Mouse (Mus musculus) erythroblast, embryonic 14.5 days (primary cell): ENCODE results near the gene Slco3a1. TPM values are rescaled to one million over a fixed set of nuclear protein-coding genes. Genes with fewer than 3 reads are reported as not detected.

Experiments
- H3K27me3 ChIP-seq: 2 replicates; pipeline ENCODE4 v1.6.1; 2012; ENCODE audit warnings: inconsistent platforms; ENCODE audit not compliant: control insufficient read depth
- H3K36me3 ChIP-seq: 2 replicates; pipeline ENCODE4 v1.6.1; 2012; ENCODE audit warnings: mild to moderate bottlenecking, inconsistent platforms; ENCODE audit not compliant: control insufficient read depth
- H3K4me1 ChIP-seq: 2 replicates; pipeline ENCODE4 v1.6.1; 2012; ENCODE audit warnings: inconsistent platforms; ENCODE audit not compliant: control insufficient read depth
- H3K4me3 ChIP-seq: replicated peaks from 2 replicates; pipeline ENCODE3; 2012; ENCODE audit warnings: moderate library complexity, mild to moderate bottlenecking, inconsistent platforms
- H3K9me3 ChIP-seq: 2 replicates; pipeline ENCODE4 v1.6.1; 2012; ENCODE audit warnings: low read length, inconsistent platforms, mixed read lengths; ENCODE audit not compliant: control insufficient read depth
- GATA1 ChIP-seq: IDR thresholded peaks from 2 replicates; pipeline ENCODE4 v1.6.1; 2012; ENCODE audit warnings: low read length, inconsistent platforms, mixed read lengths
- TAL1 ChIP-seq: IDR thresholded peaks from 3 replicates; pipeline ENCODE4 v1.6.1; 2012; ENCODE audit warnings: low read length, inconsistent platforms, mixed read lengths
- polyA plus RNA-seq: library from polyadenylated mRNA; stranded (reverse); fragments of >175 nt; gene quantifications from 2 replicates; pipeline ENCODE4 v1.2.3, GENCODE M21; 2012

Gene Slco3a1
- polyA plus RNA-seq, 1 experiment = 0.06 TPM

- Histone ChIP-seq H3K9me3 (no peaks in the 10 kb centered on the region), H3K4me1 (no peaks in the 10 kb centered on the region), H3K36me3 (no peaks in the 10 kb centered on the region), H3K27me3 (no peaks in the 10 kb centered on the region), H3K4me3 (no peak overlapping the region)
- TF ChIP-seq GATA1 (no peak), TAL1 (no peak)
These were observed 178.1 kb downstream of the Slco3a1 start for GRCm38 (mm10) chr7:74376397-74377044.

DNA sequence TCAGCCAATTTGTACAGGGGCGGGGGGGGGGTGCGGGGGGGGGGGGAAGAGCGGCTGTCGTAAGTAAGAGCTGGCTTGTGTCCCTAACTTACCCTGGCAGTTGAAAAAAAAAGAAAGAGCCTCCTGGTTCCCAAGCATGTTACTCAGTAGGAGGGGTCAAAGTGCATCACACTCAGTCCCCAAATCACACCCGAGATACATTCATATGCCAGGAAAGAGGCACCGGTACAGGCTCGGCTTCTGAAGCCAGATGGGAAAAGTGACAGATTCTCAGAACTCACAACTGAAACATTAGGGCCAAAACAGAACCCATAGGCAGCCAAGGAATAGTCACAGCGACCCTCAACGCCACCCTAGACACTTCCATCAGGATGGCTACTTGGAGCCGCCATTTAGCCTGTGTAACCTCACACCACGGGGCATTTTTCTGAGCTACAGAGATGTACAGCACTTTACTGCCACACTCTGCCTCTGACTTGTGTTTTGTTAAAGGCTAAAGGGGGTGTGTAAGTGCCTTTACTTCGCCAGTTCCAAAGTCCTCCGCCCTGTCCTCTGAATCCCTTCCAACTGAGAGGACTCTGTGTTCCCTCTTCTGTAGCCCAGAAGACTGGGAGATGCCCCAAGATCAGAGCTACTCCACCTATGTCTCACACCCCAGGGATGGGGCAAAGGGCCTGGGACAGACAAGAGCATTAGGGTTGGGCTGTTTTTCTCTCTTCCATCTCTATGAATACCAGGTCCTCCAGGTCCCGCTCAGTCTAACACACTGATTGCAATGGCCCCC lies 179.2 kb downstream of the Slco3a1 start:
- no peaks in the 10 kb centered on the region for H3K4me1 ChIP-seq
- no peaks in the 10 kb centered on the region for H3K9me3 ChIP-seq
- no peak overlapping the region for H3K4me3 ChIP-seq
- H3K36me3 ChIP-seq = no peaks in the 10 kb centered on the region
- no peaks in the 10 kb centered on the region for H3K27me3 ChIP-seq
- TF ChIP-seq TAL1 (no peak), GATA1 (no peak)

DNA sequence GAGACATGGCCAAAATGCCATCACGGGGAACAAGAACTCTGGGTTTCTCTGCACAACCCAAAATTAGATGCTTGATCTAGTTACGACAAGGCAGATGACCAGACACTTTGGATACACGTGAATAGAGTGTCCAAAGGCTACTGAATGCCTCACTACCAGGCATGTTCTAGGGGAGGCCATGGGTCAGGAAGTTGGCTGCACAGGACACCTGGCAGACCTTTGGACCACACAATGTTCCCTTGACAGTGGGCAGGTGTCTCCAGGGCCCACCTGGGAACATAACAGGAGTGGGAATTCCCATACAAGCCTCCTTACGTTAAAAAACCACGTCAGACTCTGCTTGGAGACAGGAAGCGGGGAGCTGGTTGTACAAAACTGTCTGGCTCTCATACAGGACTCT lies 181.5 kb downstream of the Slco3a1 start:
- Histone ChIP-seq H3K4me1 (no peaks in the 10 kb centered on the region), H3K27me3 (no peaks in the 10 kb centered on the region), H3K36me3 (no peaks in the 10 kb centered on the region), H3K4me3 (no peak overlapping the region), H3K9me3 (no peaks in the 10 kb centered on the region)
- TF ChIP-seq TAL1 (no peak), GATA1 (no peak)

DNA sequence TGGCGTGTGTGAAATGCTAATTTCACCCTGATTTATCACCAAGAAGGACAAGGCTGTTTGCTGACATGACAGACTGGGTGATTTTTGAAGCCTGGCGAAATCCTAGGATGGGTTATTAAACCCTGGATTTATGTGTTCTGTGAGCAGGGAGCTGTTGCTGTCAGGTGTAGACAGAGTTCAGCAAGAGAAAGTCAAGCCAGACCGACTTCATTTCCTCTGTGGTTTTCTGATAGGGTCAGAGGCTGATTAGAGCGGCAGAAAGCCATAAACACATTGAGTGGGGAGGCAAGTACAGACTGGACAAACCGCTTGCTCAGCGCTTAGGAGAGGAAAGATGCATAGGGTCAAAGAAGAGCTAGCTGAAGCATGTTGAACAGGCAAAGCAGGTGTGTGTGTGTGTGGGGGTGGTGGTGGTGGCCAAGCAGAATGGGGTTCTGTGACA lies 182.4 kb downstream of the Slco3a1 start:
- Histone ChIP-seq H3K36me3 (no peaks in the 10 kb centered on the region), H3K27me3 (no peaks in the 10 kb centered on the region), H3K4me3 (no peak overlapping the region), H3K4me1 (no peaks in the 10 kb centered on the region), H3K9me3 (no peaks in the 10 kb centered on the region)
- TF ChIP-seq GATA1 (no peak), TAL1 (no peak)

- Histone ChIP-seq H3K27me3 (no peaks in the 10 kb centered on the region), H3K4me1 (no peaks in the 10 kb centered on the region), H3K4me3 (no peak overlapping the region), H3K36me3 (no peaks in the 10 kb centered on the region), H3K9me3 (no peaks in the 10 kb centered on the region)
- TF ChIP-seq TAL1 (no peak), GATA1 (no peak)
These were observed 182.9 kb downstream of the Slco3a1 start for GRCm38 (mm10) chr7:74371656-74372055.

- no peaks in the 10 kb centered on the region for H3K36me3 ChIP-seq
- no peak overlapping the region for H3K4me3 ChIP-seq
- H3K27me3 ChIP-seq = no peaks in the 10 kb centered on the region
- no peaks in the 10 kb centered on the region for H3K9me3 ChIP-seq
- TF ChIP-seq GATA1 (no peak), TAL1 (no peak)
- no peaks in the 10 kb centered on the region for H3K4me1 ChIP-seq
These were observed 183.4 kb downstream of the Slco3a1 start for GRCm38 (mm10) chr7:74371208-74371607.

DNA sequence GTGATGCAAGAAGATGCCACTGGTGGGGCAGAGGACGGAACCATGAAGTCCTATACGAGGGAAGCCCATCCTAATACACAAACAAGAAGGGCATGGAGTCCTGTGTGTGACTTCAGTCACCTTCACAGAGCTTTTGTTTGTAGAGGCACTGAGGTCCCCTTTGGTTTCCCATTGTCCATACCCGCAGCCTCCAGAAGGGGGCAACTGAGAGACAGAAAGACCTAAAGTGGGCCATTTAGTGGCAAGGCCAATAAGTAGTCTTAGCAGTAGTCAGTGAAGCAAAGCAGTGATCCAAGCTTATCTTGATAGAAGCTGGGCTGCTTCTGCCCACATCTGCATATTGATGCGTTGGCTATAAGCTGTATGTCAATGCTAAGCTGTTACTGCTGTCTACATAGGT lies 184.9 kb downstream of the Slco3a1 start:
- TF ChIP-seq TAL1 (no peak), GATA1 (no peak)
- Histone ChIP-seq H3K9me3 (no peaks in the 10 kb centered on the region), H3K36me3 (no peaks in the 10 kb centered on the region), H3K4me3 (no peak overlapping the region), H3K4me1 (no peaks in the 10 kb centered on the region), H3K27me3 (no peaks in the 10 kb centered on the region)

GRCm38 (mm10) chr7:74368256-74368980 lies 186.2 kb downstream of the Slco3a1 start:
- Histone ChIP-seq H3K27me3 (no peaks in the 10 kb centered on the region), H3K36me3 (no peaks in the 10 kb centered on the region), H3K9me3 (no peaks in the 10 kb centered on the region), H3K4me1 (no peaks in the 10 kb centered on the region), H3K4me3 (no peak overlapping the region)
- TF ChIP-seq TAL1 (no peak), GATA1 (no peak)

GRCm38 (mm10) chr7:74367350-74367749 lies 187.2 kb downstream of the Slco3a1 start:
- no peak for TF ChIP-seq GATA1
- TF ChIP-seq TAL1 = no peak
- no peaks in the 10 kb centered on the region for H3K27me3 ChIP-seq
- no peaks in the 10 kb centered on the region for H3K36me3 ChIP-seq
- H3K4me3 ChIP-seq = no peak overlapping the region
- H3K9me3 ChIP-seq = no peaks in the 10 kb centered on the region
- no peaks in the 10 kb centered on the region for H3K4me1 ChIP-seq
